Mouse (Mus musculus) liver, embryonic 14.5 days (tissue): ENCODE results near the gene Gm9945. TPM values are rescaled to one million over a fixed set of nuclear protein-coding genes. Genes with fewer than 3 reads are reported as not detected.

Experiments
- ATAC-seq: fragments of 200-750 bp; cut with Nextera tagmentation; 2 replicates; pipeline ENCODE4 v1.8.0; 2017; ENCODE audit warnings: moderate number of reproducible peaks, mild to moderate bottlenecking, moderate library complexity; ENCODE audit not compliant: insufficient read depth
- DNase-seq, 3 experiments: peaks; one replicate each; pipeline ENCODE4 v3.0.0-alpha.2; 2012 to 2013; ENCODE audit warnings: low read depth in 3 of 3, low spot score in 3 of 3
- H3K27ac ChIP-seq: fragments of 300-500 bp; sonication (generic); 2 replicates; pipeline ENCODE4 v1.5.1; 2014; ENCODE audit warnings: moderate library complexity, mild to moderate bottlenecking, control low read depth, inconsistent platforms
- H3K27me3 ChIP-seq: fragments of 300-500 bp; sonication (generic); 2 replicates; pipeline ENCODE4 v1.6.1; 2014; ENCODE audit warnings: mild to moderate bottlenecking, low read length, moderate library complexity; ENCODE audit not compliant: control insufficient read depth, insufficient read depth
- H3K36me3 ChIP-seq: fragments of 300-500 bp; sonication (generic); replicated peaks from 2 replicates; pipeline ENCODE4 v1.6.1; 2014; ENCODE audit warnings: low read depth; ENCODE audit not compliant: control insufficient read depth, insufficient read depth
- H3K4me1 ChIP-seq, 2 experiments: fragments of 200-500 bp in 1 of 2; fragments of 300-500 bp in 1 of 2; sonication (generic) in 1 of 2; replicated peaks; 2 replicates each; pipeline ENCODE4 v1.6.1; 2012 to 2014; ENCODE audit warnings: antibody characterized with exemption in 1 of 2, inconsistent platforms in 1 of 2, low read length in 1 of 2; ENCODE audit not compliant: control insufficient read depth in 2 of 2, insufficient read depth in 2 of 2
- H3K4me2 ChIP-seq: fragments of 300-500 bp; sonication (generic); 2 replicates; pipeline ENCODE4 v1.6.1; 2014; ENCODE audit warnings: low read depth, mild to moderate bottlenecking, control low read depth, moderate library complexity
- H3K4me3 ChIP-seq, 2 experiments: fragments of 200-500 bp in 1 of 2; fragments of 300-500 bp in 1 of 2; sonication (generic) in 1 of 2; 2 replicates each; pipeline ENCODE4 v1.5.1; 2012 to 2014; ENCODE audit warnings: low read depth in 2 of 2, low read length in 2 of 2, mild to moderate bottlenecking in 2 of 2, control low read depth in 1 of 2, inconsistent platforms in 1 of 2, moderate library complexity in 1 of 2; ENCODE audit not compliant: insufficient read depth in 1 of 2
- H3K9ac ChIP-seq: fragments of 300-500 bp; sonication (generic); replicated peaks from 2 replicates; pipeline ENCODE4 v1.6.1; 2014; ENCODE audit warnings: mild to moderate bottlenecking, control low read depth, moderate library complexity
- H3K9me3 ChIP-seq: fragments of 300-500 bp; sonication (generic); 2 replicates; pipeline ENCODE4 v1.6.1; 2016; ENCODE audit warnings: low read length, mixed read lengths; ENCODE audit not compliant: control insufficient read depth
- CTCF ChIP-seq: IDR thresholded peaks from 2 replicates; pipeline ENCODE4 v1.5.1; 2016; ENCODE audit warnings: antibody characterized with exemption, low read depth, control low read depth
- EP300 ChIP-seq: IDR thresholded peaks from 2 replicates; pipeline ENCODE4 v1.6.1; 2016; ENCODE audit warnings: antibody characterized with exemption, low read depth
- WGBS: fragments of 180-500 bp; shearing (Covaris S2); extraction: QIAGEN DNeasy Blood & Tissue Kit; methylation state at CpG from one replicate; pipeline ENCODE4 v1.1.7; 2014; ENCODE audit not compliant: insufficient replicate concordance; 5-methylcytosine and 5-hydroxymethylcytosine counted together
- polyA plus RNA-seq, 2 experiments: library from polyadenylated mRNA; depleted of rRNA in 1 of 2; stranded (reverse) in 1 of 2; unstranded in 1 of 2; fragments of >200 nt; fragmentation: Nextera tagmentation in 1 of 2; extraction: Ambion mirVana in 1 of 2; gene quantifications; 2 replicates each; pipeline versions ENCODE4 v1.2.1 to v1.2.3; 2012 to 2014

Gm9945 gene
- polyA plus RNA-seq, 2 experiments = 0.27 to 0.46 TPM

GRCm38 (mm10) chr11:53504376-53504775, 24.4 kb downstream of the Gm9945 start:
- DNase-seq (no peak), ATAC-seq (no peak)
- Histone ChIP-seq H3K36me3 (no peaks in the 10 kb centered on the region), H3K4me2 (no peak overlapping the region), H3K4me1 (peaks cover 0 to 7% of the 10 kb centered on the region in 2 experiments; a peak in 2 of 4 replicates), H3K9ac (no peak overlapping the region), H3K9me3 (no peaks in the 10 kb centered on the region), H3K27ac (no peak overlapping the region), H3K4me3 (no peak overlapping the region), H3K27me3 (peaks cover 3% of the 10 kb centered on the region; the same call in 1 of the 2 replicates)
- 73% methylated on average over 8 of the region's 8 CpGs for whole genome bisulfite sequencing
- no peak for TF ChIP-seq EP300

- no peak overlapping the region for H3K27ac ChIP-seq
- H3K27me3 ChIP-seq = peaks cover 3% of the 10 kb centered on the region; the same call in 1 of the 2 replicates
- no peak overlapping the region for H3K4me2 ChIP-seq
- H3K36me3 ChIP-seq = no peaks in the 10 kb centered on the region
- no peak overlapping the region for H3K9ac ChIP-seq
- H3K4me3 ChIP-seq = no peak overlapping the region
- H3K9me3 ChIP-seq = no peaks in the 10 kb centered on the region
- WGBS = 74% methylated on average over 5 of the region's 5 CpGs
- ATAC-seq (no peak), DNase-seq (no peak)
- H3K4me1 ChIP-seq = peaks cover 0 to 7% of the 10 kb centered on the region in 2 experiments; a peak in 2 of 4 replicates
- TF ChIP-seq CTCF (no peak), EP300 (no peak)
Measured at GRCm38 (mm10) chr11:53505026-53505663, 25.2 kb downstream of the Gm9945 start.

DNA sequence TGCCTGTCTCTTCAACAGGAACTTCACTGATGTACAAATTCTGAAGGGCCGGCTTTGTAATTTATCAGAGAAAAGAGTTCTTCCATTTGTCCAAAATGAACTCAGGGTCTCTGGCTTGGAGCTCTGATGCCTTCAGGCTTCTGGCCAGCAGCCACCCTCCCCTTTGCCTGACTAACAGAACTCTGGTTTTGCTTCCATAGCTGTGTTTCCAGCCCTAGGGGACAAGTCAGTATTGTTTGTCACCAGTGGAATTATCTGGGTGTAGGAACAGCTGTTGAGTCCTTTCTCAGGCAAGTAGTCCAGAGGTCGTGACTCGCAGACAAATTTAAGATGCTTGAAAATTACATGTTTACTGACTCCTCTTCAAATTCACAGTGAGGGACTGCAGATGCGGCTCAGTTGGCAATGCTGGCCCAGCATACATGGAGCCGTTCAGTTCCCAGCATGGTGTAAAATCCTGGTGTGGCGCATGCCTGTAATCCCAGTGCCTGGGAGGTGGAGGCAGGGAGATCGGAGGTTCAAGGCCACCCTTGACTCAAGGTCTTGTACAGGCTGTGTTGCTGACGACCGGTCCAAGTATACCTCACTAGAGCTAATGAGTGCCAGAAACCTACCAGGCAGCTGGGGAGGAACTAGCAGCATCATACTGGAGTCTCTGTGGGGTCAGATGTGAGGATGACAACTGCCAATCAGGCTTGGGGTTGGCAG, 27.3 kb downstream of the Gm9945 start:
- WGBS = 78% methylated on average over 9 of the region's 9 CpGs
- no peak for DNase-seq
- ATAC-seq = no peak
- H3K27me3 ChIP-seq = no peaks in the 10 kb centered on the region
- no peaks in the 10 kb centered on the region for H3K36me3 ChIP-seq
- no peak overlapping the region for H3K4me2 ChIP-seq
- TF ChIP-seq CTCF = no peak
- TF ChIP-seq EP300 = no peak
- H3K4me1 ChIP-seq = 0 out of 4 replicates have a peak, but pooled peaks cover 0 to 2% of the 10 kb centered on the region in 2 experiments
- no peak overlapping the region for H3K4me3 ChIP-seq
- no peak overlapping the region; the same call in 1 of the 2 replicates for H3K9ac ChIP-seq
- H3K27ac ChIP-seq = no peak overlapping the region
- no peaks in the 10 kb centered on the region for H3K9me3 ChIP-seq

DNA sequence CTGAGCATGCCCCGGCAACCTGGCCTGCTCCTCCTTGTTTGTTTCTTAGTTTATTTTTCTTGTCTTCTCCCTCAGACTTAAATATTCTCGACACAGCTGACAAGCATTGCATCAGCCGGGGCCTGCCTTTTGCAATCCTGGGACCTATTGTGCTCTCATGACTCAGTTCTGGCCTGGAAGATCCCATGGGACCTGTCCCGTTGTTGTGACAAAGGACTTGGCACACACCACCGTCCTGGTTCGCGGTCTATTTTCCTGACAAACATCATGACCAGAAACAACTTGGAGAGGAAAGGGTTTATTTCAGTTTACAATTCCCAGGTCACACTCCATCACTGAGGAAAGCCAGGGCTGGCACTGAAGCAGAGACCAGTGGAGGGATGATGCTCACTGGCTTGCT, 28.2 kb downstream of the Gm9945 start:
- DNase-seq (no peak), ATAC-seq (no peak)
- no peak overlapping the region for H3K4me2 ChIP-seq
- no peaks in the 10 kb centered on the region for H3K9me3 ChIP-seq
- no peak overlapping the region for H3K9ac ChIP-seq
- 71% methylated on average over 7 of the region's 7 CpGs for WGBS
- no peaks in the 10 kb centered on the region for H3K27me3 ChIP-seq
- H3K36me3 ChIP-seq = no peaks in the 10 kb centered on the region
- H3K4me1 ChIP-seq = 0 out of 4 replicates have a peak, but pooled peaks cover 0 to 2% of the 10 kb centered on the region in 2 experiments
- TF ChIP-seq CTCF (no peak), EP300 (no peak)
- no peak overlapping the region for H3K4me3 ChIP-seq
- H3K27ac ChIP-seq = no peak overlapping the region

DNA sequence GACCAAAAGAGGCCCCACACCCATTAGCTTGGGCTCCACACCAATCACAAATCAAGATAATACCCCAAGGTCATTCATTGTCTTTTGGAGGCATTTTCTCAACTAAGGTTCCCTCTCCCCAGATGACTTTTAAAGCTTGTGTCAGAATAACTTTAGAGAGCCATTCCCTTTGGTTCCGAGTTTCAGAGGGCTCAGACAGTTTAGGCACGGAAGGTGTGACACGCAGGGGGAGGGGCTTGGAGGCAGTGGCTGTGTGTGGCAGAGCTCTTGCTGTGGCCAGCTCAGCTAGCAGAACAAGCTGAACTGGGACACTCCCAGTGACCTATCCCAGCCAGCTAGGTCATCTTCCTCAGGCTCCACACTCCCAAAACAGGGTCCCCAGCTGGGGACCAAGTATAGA, 28.6 kb downstream of the Gm9945 start:
- Histone ChIP-seq H3K9ac (no peak overlapping the region), H3K4me1 (0 out of 4 replicates have a peak, but pooled peaks cover 0 to 2% of the 10 kb centered on the region in 2 experiments), H3K4me3 (no peak overlapping the region), H3K4me2 (no peak overlapping the region), H3K27ac (no peak overlapping the region), H3K36me3 (no peaks in the 10 kb centered on the region), H3K27me3 (no peaks in the 10 kb centered on the region), H3K9me3 (no peaks in the 10 kb centered on the region)
- no peak for TF ChIP-seq EP300
- TF ChIP-seq CTCF = no peak
- DNase-seq (no peak), ATAC-seq (no peak)
- 47% methylated on average over 3 of the region's 3 CpGs for whole genome bisulfite sequencing
